Mouse (Mus musculus): ENCODE data around the gene Strip1.
"Not testable (repeated sequence)": the region's sequence is repeated elsewhere in the genome, so short reads cannot be mapped to it uniquely, and the experiment has no call there.

The Strip1 gene

DNA sequence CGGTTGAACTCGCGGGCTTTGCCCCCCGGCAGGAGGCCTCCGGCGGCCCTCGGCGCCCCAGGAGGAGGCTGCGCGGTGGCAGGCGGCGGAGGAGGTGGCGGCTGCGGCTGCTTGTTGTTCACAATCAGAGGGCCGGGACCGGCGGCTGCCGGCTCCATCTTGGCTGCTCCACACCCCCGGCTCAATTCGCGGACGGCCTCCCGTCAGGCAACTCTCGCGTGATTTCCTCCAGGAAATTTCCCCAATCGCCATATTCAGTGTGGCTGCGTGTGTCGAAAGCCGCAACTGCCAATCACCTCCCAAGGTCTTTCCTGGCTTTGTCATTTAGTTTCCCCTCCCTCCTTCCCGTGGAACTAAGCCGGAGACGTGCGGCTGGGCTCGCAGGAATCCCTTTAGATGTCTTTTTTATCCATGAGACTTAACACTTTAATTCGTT is at the start of gene Strip1:
Strip1 (minus strand) TSS at position 172 of the 436 bp plus-strand sequence.
- DNase-seq (ENCODE audit: low spot score in 2 of 2): peak; percentile 88

- no peak for DNase-seq (ENCODE audit: low spot score in 2 of 2)
Observed at GRCm38 (mm10) chr3:107680790-107681576, 49.5 kb upstream of the Strip1 start.

DNA sequence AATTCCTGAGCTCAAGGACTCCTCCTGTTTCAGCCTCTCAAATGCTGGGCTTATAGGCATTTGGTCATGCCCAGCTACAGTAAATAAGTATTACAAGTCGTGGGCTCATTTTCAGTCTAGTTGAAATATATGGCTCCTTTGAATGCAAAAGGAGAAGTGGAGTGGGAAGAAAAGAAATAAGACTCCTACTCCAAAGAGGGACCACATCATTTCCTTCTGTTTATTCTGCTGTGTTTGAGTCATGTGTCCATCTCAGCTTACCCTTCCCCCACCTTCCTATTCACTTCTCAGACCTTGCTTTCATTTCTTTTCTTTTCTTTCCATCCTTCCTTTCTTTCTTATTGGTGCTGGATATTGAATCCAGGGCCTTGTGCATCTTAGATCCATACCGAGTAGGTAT is 40.0 kb upstream of the Strip1 start:
- DNase-seq (ENCODE audit: low spot score in 2 of 2): no peak

GRCm38 (mm10) chr3:107670500-107670899 is 39.0 kb upstream of the Strip1 start:
- DNase-seq (ENCODE audit: low spot score in 2 of 2): no peak

DNA sequence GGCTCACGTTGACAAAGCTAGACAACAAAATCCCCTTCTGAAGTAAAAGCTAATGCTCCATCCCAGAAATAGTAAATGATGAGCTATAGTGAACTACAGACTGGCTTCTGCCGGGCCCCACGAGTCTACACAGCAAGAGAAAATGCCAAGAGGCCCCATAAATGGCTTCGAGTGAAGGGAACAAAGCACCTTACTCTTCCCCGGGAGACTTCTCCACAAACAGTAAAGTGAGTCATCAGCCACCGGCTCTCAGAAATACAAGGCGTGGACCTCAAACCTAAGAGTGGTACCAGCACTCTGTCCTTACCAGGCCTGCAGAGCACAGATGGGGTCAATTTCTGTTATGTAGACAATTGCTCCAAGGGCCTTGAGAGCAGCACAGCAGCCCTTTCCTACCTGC is 37.3 kb upstream of the Strip1 start:
- DNase-seq (ENCODE audit: low spot score in 2 of 2): no peak

DNA sequence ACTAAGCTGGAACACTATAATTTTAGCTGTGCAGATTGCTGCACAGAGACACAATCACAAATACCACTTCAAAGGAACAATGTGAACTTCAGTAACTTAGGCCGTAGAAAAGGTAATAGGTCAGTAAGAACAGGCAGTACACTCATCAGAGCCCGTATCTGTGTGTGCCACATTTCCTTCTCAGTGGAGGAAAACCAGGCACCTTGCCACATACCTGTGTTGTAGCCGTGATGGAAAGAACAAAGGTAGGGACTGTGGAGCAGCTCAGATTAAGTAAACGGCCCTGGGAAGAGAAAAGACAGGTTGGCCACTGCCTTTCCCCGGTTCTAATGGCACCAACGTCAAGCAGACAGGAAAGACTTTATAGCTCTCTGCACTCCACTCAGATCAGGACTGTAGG is 35.9 kb upstream of the Strip1 start:
- DNase-seq (ENCODE audit: low spot score in 2 of 2): no peak

GRCm38 (mm10) chr3:107664641-107665040 is 33.1 kb upstream of the Strip1 start:
- no peak for DNase-seq (ENCODE audit: low spot score in 2 of 2)

DNA sequence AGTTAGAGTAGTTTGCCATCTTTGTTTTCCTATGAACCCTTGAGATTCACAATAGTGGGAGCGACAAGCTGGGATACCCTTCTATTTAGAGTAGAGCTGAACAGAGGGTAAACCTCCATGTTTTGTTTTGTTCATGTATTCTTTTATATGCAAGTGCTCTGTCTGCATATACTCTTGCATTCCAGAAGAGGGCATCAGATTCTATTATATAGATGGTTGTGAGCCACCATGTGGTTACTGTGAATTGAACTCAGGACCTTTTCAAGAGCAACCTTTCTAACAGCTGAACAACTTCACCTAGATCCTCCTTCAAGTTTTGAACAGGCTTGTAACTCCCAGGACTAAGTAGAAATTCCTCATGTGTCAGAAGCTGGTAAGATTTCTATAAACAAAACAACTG is 27.5 kb upstream of the Strip1 start:
- no peak for DNase-seq (ENCODE audit: low spot score in 2 of 2)

DNA sequence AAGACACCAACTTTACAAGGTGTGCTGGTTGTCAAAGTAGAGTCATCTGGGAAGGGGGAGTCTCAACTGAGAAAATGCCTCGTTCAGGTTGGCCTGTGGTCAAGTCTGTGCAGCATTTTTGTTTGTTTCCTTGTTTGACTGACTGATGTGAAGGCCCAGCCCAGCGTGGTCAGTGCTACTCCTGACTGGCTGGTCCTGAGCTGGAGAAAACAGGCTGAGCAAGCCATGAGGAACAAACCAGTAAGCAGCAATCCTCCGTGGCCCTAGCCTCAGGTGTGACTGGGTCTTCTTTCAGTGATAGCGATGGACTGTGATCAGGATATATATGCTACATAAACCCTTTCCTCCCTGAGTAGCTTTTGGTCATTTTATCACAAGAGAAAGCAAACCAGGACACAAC is 25.4 kb upstream of the Strip1 start:
- peak; percentile 14 to 35 for DNase-seq (ENCODE audit: low spot score in 2 of 2)

DNA sequence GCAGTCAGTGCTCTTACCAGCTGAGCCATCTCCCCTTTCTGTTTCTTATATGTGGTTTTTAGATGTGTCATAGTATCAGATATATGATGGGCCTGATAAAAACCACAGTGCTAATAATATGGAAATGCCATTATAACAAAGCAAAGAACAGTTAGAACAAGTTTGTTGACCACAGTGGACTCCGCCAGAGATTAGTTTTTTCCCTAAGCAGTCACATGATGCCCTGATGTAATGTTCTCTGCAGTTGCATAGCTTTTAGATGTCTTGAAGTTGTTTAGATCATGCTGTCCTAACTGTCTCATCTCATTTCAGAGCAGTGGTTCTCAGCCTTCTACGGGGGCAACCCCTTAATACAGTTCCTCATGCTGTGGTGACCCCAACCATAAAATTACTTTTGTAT is 24.7 kb upstream of the Strip1 start:
- DNase-seq (ENCODE audit: low spot score in 2 of 2): no peak

GRCm38 (mm10) chr3:107655491-107655890 is 24.0 kb upstream of the Strip1 start:
- DNase-seq (ENCODE audit: low spot score in 2 of 2): no peak

GRCm38 (mm10) chr3:107654861-107655260 is 23.4 kb upstream of the Strip1 start:
- DNase-seq (ENCODE audit: low spot score in 2 of 2): no peak

- no peak for DNase-seq (ENCODE audit: low spot score in 2 of 2)
Observed at GRCm38 (mm10) chr3:107652968-107653367, 21.5 kb upstream of the Strip1 start.

DNA sequence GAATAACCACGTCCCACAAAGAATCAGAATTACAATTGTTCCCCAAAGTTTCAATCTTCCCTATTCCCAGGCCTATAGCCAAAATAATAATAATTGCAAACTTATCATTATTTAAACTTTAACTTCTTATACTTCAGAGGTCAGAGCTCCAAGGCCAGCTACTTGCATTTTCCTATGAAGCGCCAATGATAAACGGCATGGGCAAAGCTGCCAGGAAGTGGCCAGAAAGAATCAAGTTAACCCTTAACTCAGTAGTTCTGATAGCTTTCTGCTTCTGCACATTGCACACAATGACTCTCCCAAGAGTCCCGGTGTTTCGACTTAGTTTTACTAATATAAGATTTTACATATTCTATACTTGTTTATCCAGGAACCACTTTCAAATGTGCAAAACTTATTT is 18.8 kb upstream of the Strip1 start:
- not testable (repeated sequence) for DNase-seq (ENCODE audit: low spot score in 2 of 2)

DNA sequence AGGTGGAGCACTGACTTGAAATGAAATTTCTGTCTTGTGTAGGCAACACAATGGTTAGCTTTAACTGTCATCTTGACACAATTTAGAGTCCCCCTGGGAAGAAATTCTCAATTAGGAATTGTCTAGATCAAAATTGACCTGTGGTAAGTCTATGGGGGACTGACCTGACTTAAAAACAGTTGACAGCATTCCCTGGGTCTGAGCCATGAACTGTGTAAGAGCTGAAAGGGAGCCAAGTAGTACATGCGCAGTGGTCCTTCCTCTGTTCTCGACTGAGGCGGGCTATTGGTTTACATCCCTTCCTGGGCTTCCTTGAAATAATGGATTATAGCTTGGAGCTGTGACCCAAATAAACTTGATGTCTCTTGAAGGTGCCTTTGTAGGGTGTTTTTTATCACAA is 15.5 kb upstream of the Strip1 start:
- no peak for DNase-seq (ENCODE audit: low spot score in 2 of 2)

DNA sequence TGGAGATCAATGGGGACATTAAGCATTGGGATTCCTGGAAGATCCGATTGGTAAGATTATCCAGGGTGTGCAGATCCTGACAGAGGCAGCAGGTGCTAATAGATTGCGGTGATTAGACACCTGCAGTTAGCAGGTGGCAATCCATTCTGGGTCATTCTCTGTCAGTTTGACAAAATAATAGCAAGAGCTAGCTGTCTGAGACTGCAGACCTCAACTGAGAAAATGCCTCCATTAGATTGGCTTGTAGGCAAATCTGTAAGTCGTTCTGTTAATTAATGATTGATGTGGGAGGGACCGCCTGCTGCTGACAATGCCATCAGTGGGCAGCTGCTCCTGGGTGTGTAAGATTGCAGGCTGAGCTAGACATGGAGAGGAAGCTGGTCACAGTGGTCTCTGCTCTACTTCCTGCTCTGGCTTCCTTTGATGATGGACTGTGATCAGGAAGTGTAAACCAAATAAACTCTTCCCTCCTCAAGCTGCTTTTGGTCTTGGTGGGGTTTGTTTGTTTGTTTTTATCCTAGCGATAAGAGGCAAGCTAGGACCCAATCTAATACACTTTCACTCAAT is 6.2 kb upstream of the Strip1 start:
- no peak for DNase-seq (ENCODE audit: low spot score in 2 of 2)

GRCm38 (mm10) chr3:107636236-107636635 is 4.7 kb upstream of the Strip1 start:
- no peak for DNase-seq (ENCODE audit: low spot score in 2 of 2)

DNA sequence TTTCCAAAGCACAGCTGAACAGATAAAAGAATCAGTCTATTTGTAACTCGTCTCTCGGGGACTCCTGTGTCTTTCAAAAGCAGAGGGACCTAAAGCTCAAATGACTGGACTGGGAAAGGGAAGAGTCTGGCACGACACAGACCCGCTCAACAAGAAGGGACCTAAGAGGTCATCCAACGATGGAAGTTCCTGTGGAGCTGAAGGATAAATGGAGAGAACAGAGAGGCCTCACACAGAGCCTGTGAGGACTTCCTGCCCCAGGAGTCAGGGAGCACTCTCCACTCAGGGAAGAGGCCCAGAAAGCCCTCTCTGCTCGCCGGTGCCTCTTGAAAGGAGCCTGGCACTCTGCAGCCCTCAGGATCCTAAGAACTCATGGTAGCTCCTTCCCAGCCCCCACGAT is 4.3 kb upstream of the Strip1 start:
- DNase-seq (ENCODE audit: low spot score in 2 of 2): no peak

GRCm38 (mm10) chr3:107633906-107634305 is 2.4 kb upstream of the Strip1 start:
- no peak for DNase-seq (ENCODE audit: low spot score in 2 of 2)

GRCm38 (mm10) chr3:107632786-107633185 is 1.3 kb upstream of the Strip1 start:
- no peak for DNase-seq (ENCODE audit: low spot score in 2 of 2)

GRCm38 (mm10) chr3:107630682-107631522 is 592 bp downstream of the Strip1 start, which contains the start of gene Gm10961:
Gene Gm10961, plus strand, starts transcription at chr3:107631322.
- no peak for DNase-seq (ENCODE audit: low spot score in 2 of 2)

DNA sequence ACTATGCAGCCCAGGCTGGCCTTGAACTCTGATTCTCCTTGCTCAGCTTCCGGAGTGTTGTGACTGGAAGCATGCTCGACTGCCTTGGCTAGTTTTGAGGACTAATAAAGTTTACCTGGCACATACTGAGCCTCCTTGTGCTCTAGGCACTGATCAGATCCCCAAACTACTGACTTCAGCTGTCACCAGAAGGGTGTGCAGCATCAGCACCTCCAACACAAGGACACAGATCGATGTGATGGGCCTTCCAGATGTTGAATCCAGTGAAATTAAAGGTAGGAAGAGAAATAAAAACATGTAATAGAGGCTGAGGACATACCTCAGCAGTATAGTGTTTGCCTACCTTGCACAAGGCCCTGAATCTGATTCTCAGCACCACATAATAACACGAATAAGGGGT is 2.1 kb downstream of the Strip1 start:
- DNase-seq (ENCODE audit: low spot score in 2 of 2): no peak

DNA sequence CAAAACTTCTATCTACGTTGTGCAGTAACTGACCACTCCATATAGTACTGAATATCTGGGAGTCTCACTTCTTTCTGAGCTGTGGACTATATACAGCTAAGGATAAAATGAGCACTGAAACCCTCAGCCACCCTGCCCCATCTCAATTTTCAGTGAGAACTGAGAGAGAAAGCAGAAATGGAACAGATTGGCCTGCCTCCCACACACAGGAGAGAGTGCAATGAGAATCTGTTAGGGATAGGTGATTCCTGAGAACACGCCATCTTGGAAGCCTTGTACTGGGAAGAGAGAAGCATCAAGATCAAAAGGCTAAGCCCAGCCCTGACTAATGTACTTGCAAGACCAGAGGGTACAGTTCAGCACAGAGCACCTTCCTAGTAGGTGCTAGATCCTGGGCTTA is 2.9 kb downstream of the Strip1 start:
- DNase-seq (ENCODE audit: low spot score in 2 of 2): no peak
